Mouse (Mus musculus) ES-E14 (cell line): ENCODE data around the gene Hebp1.

Experiments used
- MAFK ChIP-seq: IDR thresholded peaks from 2 replicates; pipeline ENCODE4 v1.6.1; 2014; ENCODE audit warnings: mild to moderate bottlenecking, low read depth, low read length, inconsistent platforms; ENCODE audit not compliant: insufficient read depth
- ZC3H11A ChIP-seq: IDR thresholded peaks from 2 replicates; pipeline ENCODE4 v1.6.1; 2012; ENCODE audit warnings: low read depth, mild to moderate bottlenecking, inconsistent platforms, low read length, borderline replicate concordance

- TF ChIP-seq MAFK (no peak), ZC3H11A (no peak)
Observed at GRCm38 (mm10) chr6:135138207-135138606, 59.6 kb downstream of the Hebp1 start.
